Mouse (Mus musculus): ENCODE results near the gene Lamtor4.

- no peak for TF ChIP-seq CTCF (conservative IDR thresholded peaks at IDR 0.05; ENCODE audit: insufficient read depth, insufficient read length, low read depth, low read length)
- no peak for TF ChIP-seq POLR2A (IDR thresholded peaks at IDR 0.05; ENCODE audit: low read depth, low read length)
Observed at GRCm38 (mm10) chr5:138258078-138258477, 2.8 kb downstream of the Lamtor4 start.

Data from kidney, adult 2 months (tissue).